In the genomic region with DNA sequence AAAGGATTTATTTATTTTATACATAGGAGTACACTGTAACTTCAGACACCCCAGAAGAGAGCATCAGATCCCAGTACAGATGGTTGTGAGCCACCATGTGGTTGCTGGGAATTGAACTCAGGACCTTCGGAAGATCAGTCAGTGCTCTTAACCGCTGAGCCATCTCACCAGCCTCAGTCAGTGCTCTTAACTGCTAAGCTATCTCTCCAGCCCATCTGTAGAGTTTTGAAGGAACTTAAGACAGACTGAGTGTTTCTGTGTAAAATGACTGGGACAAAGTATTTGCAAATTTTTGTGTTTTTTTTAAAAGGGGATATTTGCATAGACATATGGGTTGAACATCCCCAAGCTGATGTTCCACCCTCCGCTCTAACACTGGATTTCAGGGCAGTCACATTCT, we compare ENCODE assay signal across 16 mouse cellular contexts. TPM values are rescaled to one million over a fixed set of nuclear protein-coding genes. Genes with fewer than 3 reads are reported as not detected.
A peak's percentile ranks its signal among the peaks of the same experiment; 100 is the strongest.
DNase-seq lines count a peak whose midpoint lies in the region; TF ChIP-seq lines count a peak whose summit lies in the region.
"Had no signal": no experiment of that assay in that cellular context is flagged by ENCODE, and none has a peak within 500 bp of the region (broad histone marks: within the 10 kb centered on the region; RNA-seq: fewer than 3 reads in every experiment).

No protein-coding gene starts in this region.

- no peaks in the 10 kb centered on the region for H3K9me3 ChIP-seq in MEL (replicated peaks; ENCODE audit: insufficient read depth, low read length)

- no peak overlapping the region for H3K9ac ChIP-seq in MEL (ENCODE audit: control insufficient read depth, low read depth, low read length, poor library complexity, severe bottlenecking)

- TF ChIP-seq CTCF in MEL (IDR thresholded peaks at IDR 0.05 in 2 of 3, conservative IDR thresholded peaks at IDR 0.05 in 1 of 3; ENCODE audit: control insufficient read depth in 1 of 3, insufficient read depth in 1 of 3, low read depth in 2 of 3, low read length in 3 of 3, poor library complexity in 1 of 3, severe bottlenecking in 1 of 3): no peak

- H3K79me2 ChIP-seq in MEL (ENCODE audit: control insufficient read depth, insufficient read depth, low read length, poor library complexity): no peaks in the 10 kb centered on the region

- H3K27me3 ChIP-seq in MEL (ENCODE audit: control insufficient read depth in 1 of 2, insufficient read depth in 2 of 2, low read length in 2 of 2): no peaks in the 10 kb centered on the region
- H3K27me3 ChIP-seq: CH12.LX, Patski had no signal

- TF ChIP-seq POLR2A in MEL (IDR thresholded peaks at IDR 0.05; ENCODE audit: control insufficient read depth in 1 of 2, insufficient read depth in 1 of 2, low read depth in 1 of 2, low read length in 2 of 2, poor library complexity in 1 of 2): no peak

- intact Hi-C loops in left cerebral cortex, postnatal 14 days (cut with DNase I): no loop called here

- H3K36me3 ChIP-seq in MEL (ENCODE audit: control insufficient read depth in 1 of 2, insufficient read depth in 2 of 2, low read length in 2 of 2): no peaks in the 10 kb centered on the region; a peak in 1 of 4 replicates

- peaks cover 5 to 7% of the 10 kb centered on the region in 2 experiments for H3K4me1 ChIP-seq in MEL (ENCODE audit: control insufficient read depth in 1 of 2, insufficient read depth in 2 of 2, low read length in 2 of 2)

- H3K27ac ChIP-seq in MEL (ENCODE audit: control insufficient read depth, low read depth, low read length): no peak overlapping the region

- TF ChIP-seq RAD21 in MEL (IDR thresholded peaks at IDR 0.05; ENCODE audit: low read depth, low read length): no peak

- DNase-seq in MEL (ENCODE audit: low read depth, low spot score): peak; percentile 29
- no peak for DNase-seq in left cerebral cortex, postnatal 14 days (ENCODE audit: low spot score in 2 of 2)
- DNase-seq: adrenal gland, adult 2 months; adrenal gland, adult 8-10 months; adrenal gland, postnatal 10 days; adrenal gland, postnatal 14 days; adrenal gland, postnatal 25 days; adrenal gland, postnatal 36 days; B cell, adult 2 months; cerebellum, adult 11 months; cerebellum, adult 11-12 months; cerebellum, adult 18-20 months; cerebellum, adult 2 months; cerebellum, adult 8-10 months had no signal

- TF ChIP-seq EP300 in MEL (IDR thresholded peaks at IDR 0.05; ENCODE audit: low read depth in 1 of 2, low read length in 2 of 2): no peak

- no peak overlapping the region for H3K4me3 ChIP-seq in MEL (ENCODE audit: control insufficient read depth in 1 of 2, insufficient read depth in 1 of 2, low read depth in 2 of 2, low read length in 2 of 2)

TF ChIP-seq in MEL, 35 proteins besides CTCF, POLR2A, EP300 and RAD21:
- TF ChIP-seq TAL1 (IDR thresholded peaks at IDR 0.05; ENCODE audit: low read length) (no peak), E2F4 (IDR thresholded peaks at IDR 0.05; ENCODE audit: borderline replicate concordance, low read depth, low read length) (no peak), TBP (IDR thresholded peaks at IDR 0.05; ENCODE audit: low read depth, low read length) (peak; percentile 91), RCOR1 (IDR thresholded peaks at IDR 0.05; ENCODE audit: low read depth, low read length) (peak; percentile 19; the same call in 1 of the 2 replicates), POLR2AphosphoS5 (IDR thresholded peaks at IDR 0.05; ENCODE audit: borderline replicate concordance, low read depth, low read length) (no peak), GATA1 (IDR thresholded peaks at IDR 0.05; ENCODE audit: low read depth, low read length) (peak; percentile 47)

RNA-seq across cellular contexts. Expression of a gene that starts 32.5 kb away (rescaled TPM):
- 2,001 and 2,111 TPM in 2 replicates for total RNA-seq in MEL (2012; rRNA removed)
- 100 to 1,000 TPM in 1 of 2 experiments, not detected in 1; 848 TPM for polyA plus RNA-seq in MEL (2012; ENCODE audit: insufficient read depth in 1 of 2, insufficient read length in 2 of 2, low read depth in 1 of 2, low replicate concordance in 2 of 2, missing spikeins in 1 of 2)
- 100 to 1,000 TPM; 398 to 437 TPM for total RNA-seq in left cerebral cortex, postnatal 14 days (2021)
